Mouse (Mus musculus): ENCODE results near the gene Rab30. TPM values are rescaled to one million over a fixed set of nuclear protein-coding genes. Genes with fewer than 3 reads are reported as not detected.

The Rab30 gene
- polyA plus RNA-seq, 1 experiment from 2014 or later = 18.6 TPM

DNA sequence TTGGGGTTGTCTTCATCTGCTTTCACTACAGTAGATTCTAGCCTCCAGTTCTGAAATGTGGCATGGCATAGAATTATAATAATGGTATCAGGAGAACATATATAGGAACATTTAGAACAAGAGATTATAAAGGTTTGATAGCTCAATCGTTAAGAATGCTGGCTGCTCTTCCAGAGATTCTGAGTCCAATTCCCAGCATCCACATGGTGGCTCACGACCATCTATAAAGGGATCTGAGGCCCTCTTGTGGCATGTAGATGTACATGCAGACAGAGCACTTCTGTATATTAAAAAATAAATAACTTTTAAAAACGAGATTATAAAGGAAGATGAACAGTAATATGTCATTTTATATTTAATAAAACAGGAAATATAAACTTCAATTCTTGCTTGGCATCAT lies 152.1 kb downstream of the Rab30 start:
- no peak overlapping the region for H3K4me3 ChIP-seq
- no peak overlapping the region for H3K9ac ChIP-seq
- H3K9me3 ChIP-seq = no peaks in the 10 kb centered on the region
- 52% methylated on average over 3 of the region's 3 CpGs for WGBS
- ATAC-seq (ENCODE audit: low FRiP score, low read depth) = no peak
- no peak overlapping the region for H3K4me2 ChIP-seq
- H3K36me3 ChIP-seq = no peaks in the 10 kb centered on the region
- no peaks in the 10 kb centered on the region for H3K27me3 ChIP-seq
- no peak overlapping the region for H3K27ac ChIP-seq (replicated peaks)
- H3K4me1 ChIP-seq (replicated peaks) = no peaks in the 10 kb centered on the region

Other genes starting within 250 kb of the Rab30 start
- 58.3 and 61.1 TPM in 2 replicates for gene Ccdc90b, start 180.5 kb upstream of the Rab30 start, polyA plus RNA-seq (2015; fragmentation: Nextera tagmentation; extraction: Ambion mirVana)
- 22.9 and 24.5 TPM in 2 replicates for gene Ankrd42, start 104.5 kb upstream of the Rab30 start, polyA plus RNA-seq (2015; fragmentation: Nextera tagmentation; extraction: Ambion mirVana)
- 18.6 and 18.8 TPM in 2 replicates for gene Pcf11, start 71.7 kb upstream of the Rab30 start, polyA plus RNA-seq (2015; fragmentation: Nextera tagmentation; extraction: Ambion mirVana)
- 4.6 and 5.8 TPM in 2 replicates for gene Ddias, start 132.6 kb downstream of the Rab30 start, polyA plus RNA-seq (2015; fragmentation: Nextera tagmentation; extraction: Ambion mirVana)
- 21.5 and 21.7 TPM in 2 replicates for gene Prcp, start 132.9 kb downstream of the Rab30 start, polyA plus RNA-seq (2015; fragmentation: Nextera tagmentation; extraction: Ambion mirVana)

Measured in hindbrain, embryonic 15.5 days (tissue).